Mouse (Mus musculus): ENCODE results near the gene 2700049A03Rik. TPM values are rescaled to one million over a fixed set of nuclear protein-coding genes. Genes with fewer than 3 reads are reported as not detected.
"Not testable (repeated sequence)": the region's sequence is repeated elsewhere in the genome, so short reads cannot be mapped to it uniquely, and the experiment has no call there.

Gene 2700049A03Rik
- 11.1 and 13.9 TPM in 2 replicates for polyA plus RNA-seq (2014; fragmentation: Nextera tagmentation; extraction: Ambion mirVana)

DNA sequence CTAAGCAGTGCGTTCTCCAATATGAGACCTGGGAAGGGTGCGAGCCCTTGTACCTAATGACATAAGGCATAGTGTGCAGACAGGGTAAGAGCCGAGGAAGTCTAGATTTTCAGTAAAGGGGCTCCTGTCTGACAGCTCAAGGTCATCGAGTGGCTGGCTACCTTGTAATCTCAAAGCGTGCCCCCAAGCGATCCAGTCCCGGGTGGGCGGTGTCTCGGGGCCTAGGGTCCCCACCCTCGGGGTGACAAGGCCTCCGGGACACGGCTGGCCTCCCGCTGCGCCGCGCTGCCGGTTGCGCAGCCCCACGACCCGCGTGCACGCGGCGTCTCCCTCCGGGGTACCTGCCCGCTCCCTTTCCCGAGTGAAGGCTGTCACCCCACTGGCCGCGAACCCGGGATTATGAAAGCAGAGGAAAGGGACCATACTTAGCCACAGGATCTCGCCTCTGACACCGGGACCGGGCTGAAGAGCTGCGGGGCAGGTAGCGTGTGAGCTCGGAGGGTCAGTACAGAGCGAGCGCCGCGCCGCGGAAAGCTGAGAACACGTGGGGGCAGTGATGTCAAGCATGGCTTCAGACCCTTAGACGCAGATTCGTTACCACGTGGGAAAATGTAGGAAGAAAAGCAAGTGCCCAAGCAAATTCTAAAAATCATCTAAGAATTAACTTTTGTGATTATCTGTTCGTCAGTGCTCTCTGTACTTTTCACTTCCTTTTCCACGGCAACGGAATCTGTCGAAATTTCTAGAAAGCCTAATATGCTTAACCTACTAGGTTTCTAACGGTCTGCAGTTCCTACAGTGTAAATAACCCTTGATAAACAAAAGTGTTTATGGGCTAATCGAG is at the start of gene 2700049A03Rik, which contains the start of gene Timm9:
Gene 2700049A03Rik (plus strand): TSS at position 719 of the 844 bp plus-strand sequence.
Gene Timm9 (minus strand): TSS at position 555 of the 844 bp plus-strand sequence.
- peak within 1 kb of the TSS; percentile 72 for H3K27ac ChIP-seq
- peak; percentile 85 for DNase-seq (ENCODE audit: low spot score)
- WGBS = under 1% methylated on average over 52 of the region's 52 CpGs
- H3K27me3 ChIP-seq (ENCODE audit: control insufficient read depth, insufficient read depth, low read length) = no peaks in the 10 kb centered on the region
- H3K36me3 ChIP-seq (replicated peaks; ENCODE audit: control insufficient read depth, insufficient read depth) = peaks cover 31% of the 10 kb centered on the region
- ATAC-seq (ENCODE audit: low FRiP score) = peak; percentile 94
- H3K4me1 ChIP-seq (replicated peaks; ENCODE audit: control insufficient read depth, insufficient read depth, low read length) = peaks cover 22% of the 10 kb centered on the region
- H3K9ac ChIP-seq = peak within 1 kb of the TSS; percentile 92
- peak within 1 kb of the TSS; percentile 89 for H3K4me2 ChIP-seq (replicated peaks)
- peak within 1 kb of the TSS; percentile 86 for H3K4me3 ChIP-seq (replicated peaks; ENCODE audit: low read length)
- H3K9me3 ChIP-seq (ENCODE audit: control insufficient read depth, low read length) = no peaks in the 10 kb centered on the region

DNA sequence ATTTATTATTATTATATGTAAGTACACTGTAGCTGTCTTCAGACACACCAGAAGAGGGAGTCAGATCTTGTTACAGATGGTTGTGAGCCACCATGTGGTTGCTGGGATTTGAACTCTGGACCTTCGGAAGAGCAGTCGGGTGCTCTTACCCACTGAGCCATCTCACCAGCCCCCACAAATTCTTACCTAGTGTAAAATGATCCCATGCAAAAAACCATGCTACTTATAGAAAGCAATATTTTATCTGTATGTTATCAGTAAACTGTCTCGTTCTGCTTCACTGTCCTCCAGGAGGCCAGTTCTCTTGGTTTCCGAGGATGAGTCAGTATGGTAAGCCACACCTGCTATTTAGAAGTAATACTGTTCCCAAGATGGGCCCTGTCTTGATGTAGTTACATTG is 32.4 kb upstream of the 2700049A03Rik start:
- 94% methylated on average over 4 of the region's 4 CpGs for WGBS

DNA sequence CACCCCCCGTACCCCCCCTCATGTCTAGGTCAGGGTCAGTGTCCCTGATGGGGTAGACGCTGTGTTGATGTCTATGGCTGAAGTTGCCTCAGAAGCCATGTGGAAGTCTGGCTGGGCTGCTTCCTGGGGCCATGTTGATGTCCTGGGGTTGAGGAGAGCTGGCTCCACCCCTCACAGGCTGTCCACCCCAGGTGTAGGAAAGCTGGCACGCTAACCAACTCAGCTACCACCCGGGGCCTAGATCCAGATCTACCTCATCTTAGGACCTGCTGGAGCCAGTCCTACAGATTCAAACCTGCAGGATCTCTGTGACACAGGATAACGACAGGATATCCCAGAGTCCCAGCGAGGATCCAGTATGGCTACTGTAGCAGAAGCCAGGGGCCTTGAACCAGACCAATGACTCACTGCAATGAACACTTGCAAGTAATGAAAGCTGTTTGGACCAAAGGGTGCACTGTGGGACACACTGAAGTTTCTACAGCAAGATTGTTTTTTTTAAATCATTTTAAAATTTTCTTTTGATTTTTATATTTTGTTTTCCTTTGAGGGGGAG is 29.4 kb upstream of the 2700049A03Rik start:
- no peak for DNase-seq (ENCODE audit: low spot score)
- Histone ChIP-seq H3K27me3 (ENCODE audit: control insufficient read depth, insufficient read depth, low read length) (0 out of 2 replicates have a peak, but pooled peaks cover 6% of the 10 kb centered on the region), H3K9me3 (ENCODE audit: control insufficient read depth, low read length) (no peaks in the 10 kb centered on the region), H3K27ac (no peak overlapping the region), H3K4me2 (replicated peaks) (no peak overlapping the region), H3K9ac (no peak overlapping the region), H3K36me3 (replicated peaks; ENCODE audit: control insufficient read depth, insufficient read depth) (no peaks in the 10 kb centered on the region), H3K4me3 (replicated peaks; ENCODE audit: low read length) (no peak overlapping the region), H3K4me1 (replicated peaks; ENCODE audit: control insufficient read depth, insufficient read depth, low read length) (0 out of 2 replicates have a peak, but pooled peaks cover 3% of the 10 kb centered on the region)
- no peak for ATAC-seq (ENCODE audit: low FRiP score)
- 93% methylated on average over 6 of the region's 6 CpGs for WGBS

More for the DNA sequence above, 32.4 kb upstream of the 2700049A03Rik start:
- H3K4me2 ChIP-seq (replicated peaks); H3K36me3 ChIP-seq (replicated peaks; ENCODE audit: control insufficient read depth, insufficient read depth); H3K9me3 ChIP-seq (ENCODE audit: control insufficient read depth, low read length); H3K27ac ChIP-seq; H3K4me1 ChIP-seq (replicated peaks; ENCODE audit: control insufficient read depth, insufficient read depth, low read length); ATAC-seq (ENCODE audit: low FRiP score); H3K4me3 ChIP-seq (replicated peaks; ENCODE audit: low read length); DNase-seq (ENCODE audit: low spot score); H3K9ac ChIP-seq; H3K27me3 ChIP-seq (ENCODE audit: control insufficient read depth, insufficient read depth, low read length): not testable (repeated sequence)

DNA sequence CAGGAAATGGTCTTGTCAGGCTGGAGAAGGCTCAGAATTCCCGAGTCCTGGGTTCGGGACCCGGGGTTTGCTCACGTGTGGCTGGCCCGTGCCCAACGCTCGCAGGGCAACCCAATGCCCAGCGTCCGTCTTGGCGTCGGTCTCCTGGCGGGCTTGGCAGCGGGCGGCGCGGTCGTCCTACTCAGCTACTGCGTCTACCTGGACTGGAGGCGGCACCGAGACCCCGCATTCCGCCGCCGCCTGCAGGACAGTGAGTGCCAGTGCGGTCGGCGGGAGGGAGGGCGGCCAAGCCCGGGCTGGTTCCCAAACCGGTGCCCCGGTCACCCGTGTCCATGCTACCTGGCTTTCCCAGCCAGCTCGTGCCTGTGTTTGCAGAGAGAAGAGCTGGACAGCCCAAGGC is 25.3 kb upstream of the 2700049A03Rik start, which contains the start of gene Tomm20l:
Gene Tomm20l (plus strand): TSS at position 98 of the 400 bp plus-strand sequence.
- ATAC-seq (ENCODE audit: low FRiP score) = no peak
- Histone ChIP-seq H3K9me3 (ENCODE audit: control insufficient read depth, low read length) (no peaks in the 10 kb centered on the region), H3K27ac (no peak within 1 kb of the TSS), H3K4me1 (replicated peaks; ENCODE audit: control insufficient read depth, insufficient read depth, low read length) (peaks cover 12% of the 10 kb centered on the region), H3K9ac (peak within 1 kb of the TSS; percentile 34; the same call in 1 of the 2 replicates), H3K36me3 (replicated peaks; ENCODE audit: control insufficient read depth, insufficient read depth) (no peaks in the 10 kb centered on the region), H3K4me3 (replicated peaks; ENCODE audit: low read length) (0 out of 2 replicates have a peak within 1 kb of the TSS, but pooled peaks have one; percentile 12), H3K4me2 (replicated peaks) (peak within 1 kb of the TSS; percentile 44), H3K27me3 (ENCODE audit: control insufficient read depth, insufficient read depth, low read length) (0 out of 2 replicates have a peak, but pooled peaks cover 6% of the 10 kb centered on the region)
- 9% methylated on average over 33 of the region's 33 CpGs for WGBS
- no peak for DNase-seq (ENCODE audit: low spot score)

DNA sequence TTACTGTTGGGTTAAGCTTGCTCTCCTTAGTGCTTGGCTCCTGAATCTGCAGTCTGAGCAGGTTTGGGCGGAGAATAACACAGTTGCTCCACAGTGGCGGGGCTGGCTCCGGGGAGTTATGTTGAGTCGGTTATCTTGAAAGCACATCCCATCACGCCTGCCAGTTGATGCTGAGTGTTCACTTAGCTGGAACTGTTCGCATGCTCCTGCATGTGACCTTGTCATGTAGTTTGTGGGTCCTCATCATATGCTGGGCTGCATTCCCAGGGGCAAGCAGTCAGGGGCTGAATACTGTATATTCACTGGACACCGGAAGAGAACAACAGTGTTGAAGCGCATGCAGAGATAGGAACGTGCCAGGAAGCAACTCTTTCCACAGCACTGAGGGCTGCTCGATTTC is 23.6 kb upstream of the 2700049A03Rik start:
- H3K4me1 ChIP-seq (replicated peaks; ENCODE audit: control insufficient read depth, insufficient read depth, low read length) = peaks cover 12% of the 10 kb centered on the region
- H3K4me3 ChIP-seq (replicated peaks; ENCODE audit: low read length) = no peak overlapping the region
- H3K27me3 ChIP-seq (ENCODE audit: control insufficient read depth, insufficient read depth, low read length) = 0 out of 2 replicates have a peak, but pooled peaks cover 6% of the 10 kb centered on the region
- no peaks in the 10 kb centered on the region for H3K36me3 ChIP-seq (replicated peaks; ENCODE audit: control insufficient read depth, insufficient read depth)
- H3K27ac ChIP-seq = no peak overlapping the region
- DNase-seq (ENCODE audit: low spot score) = no peak
- WGBS = 90% methylated on average over 10 of the region's 10 CpGs
- no peak overlapping the region for H3K4me2 ChIP-seq (replicated peaks)
- no peak for ATAC-seq (ENCODE audit: low FRiP score)
- H3K9me3 ChIP-seq (ENCODE audit: control insufficient read depth, low read length) = no peaks in the 10 kb centered on the region
- no peak overlapping the region for H3K9ac ChIP-seq

DNA sequence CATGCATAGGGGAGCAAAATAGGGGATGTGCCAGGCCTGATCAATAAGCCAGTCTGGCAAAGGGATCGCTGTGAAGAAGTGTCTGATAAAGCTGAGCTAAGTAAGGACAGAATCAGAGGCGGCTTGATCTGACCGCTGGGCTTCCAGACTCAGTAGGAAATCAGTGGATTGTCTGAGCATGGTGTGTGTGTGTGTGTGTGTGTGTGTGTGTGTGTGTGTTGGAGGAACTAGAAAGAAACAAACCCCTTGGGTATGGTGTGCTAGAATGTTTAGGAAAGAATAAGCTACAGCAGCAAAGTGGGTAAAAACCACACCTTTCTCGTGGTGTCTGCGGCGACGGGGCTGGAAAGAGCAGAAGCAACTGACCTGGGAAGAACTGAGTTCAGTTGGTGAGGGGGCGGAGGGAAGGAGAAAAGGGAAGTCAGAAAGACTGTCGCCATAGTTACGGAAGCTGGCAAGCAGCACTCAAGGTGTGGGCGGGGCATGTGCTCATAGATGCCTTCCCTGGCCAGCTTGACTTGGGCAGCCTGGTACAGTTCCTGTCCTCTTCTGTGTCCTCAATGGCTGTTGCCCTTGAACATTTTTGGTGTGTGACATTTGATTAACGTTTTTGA is 22.9 kb upstream of the 2700049A03Rik start:
- Histone ChIP-seq H3K27ac (no peak overlapping the region), H3K27me3 (ENCODE audit: control insufficient read depth, insufficient read depth, low read length) (0 out of 2 replicates have a peak, but pooled peaks cover 6% of the 10 kb centered on the region), H3K4me2 (replicated peaks) (peak overlapping the region; percentile 24), H3K36me3 (replicated peaks; ENCODE audit: control insufficient read depth, insufficient read depth) (no peaks in the 10 kb centered on the region), H3K9me3 (ENCODE audit: control insufficient read depth, low read length) (no peaks in the 10 kb centered on the region), H3K9ac (no peak overlapping the region), H3K4me3 (replicated peaks; ENCODE audit: low read length) (no peak overlapping the region), H3K4me1 (replicated peaks; ENCODE audit: control insufficient read depth, insufficient read depth, low read length) (peaks cover 12% of the 10 kb centered on the region)
- WGBS = 27% methylated on average over 11 of the region's 12 CpGs
- ATAC-seq (ENCODE audit: low FRiP score) (peak; percentile 59; the same call in 1 of the 2 replicates), DNase-seq (ENCODE audit: low spot score) (peak; percentile 53)

DNA sequence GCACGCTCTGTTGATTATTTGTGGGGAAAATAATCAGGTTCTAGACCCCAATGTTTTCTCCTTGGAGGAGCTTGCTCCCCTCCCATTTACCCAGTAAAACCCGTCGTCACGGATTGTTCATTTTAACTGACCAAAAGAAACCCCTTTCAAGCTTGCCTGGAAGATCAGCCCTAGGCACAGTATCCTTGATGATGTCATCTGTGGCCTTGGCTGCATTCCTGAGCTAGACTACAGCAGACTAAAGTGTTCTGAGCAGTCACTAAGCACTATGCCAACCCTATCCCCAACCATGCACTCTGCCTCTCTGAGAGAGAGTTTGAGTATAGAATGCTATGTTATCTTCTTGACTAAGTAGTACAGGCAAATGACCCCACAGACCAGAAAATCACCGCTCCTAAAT is 20.2 kb upstream of the 2700049A03Rik start:
- WGBS = 76% methylated on average over 5 of the region's 5 CpGs

DNA sequence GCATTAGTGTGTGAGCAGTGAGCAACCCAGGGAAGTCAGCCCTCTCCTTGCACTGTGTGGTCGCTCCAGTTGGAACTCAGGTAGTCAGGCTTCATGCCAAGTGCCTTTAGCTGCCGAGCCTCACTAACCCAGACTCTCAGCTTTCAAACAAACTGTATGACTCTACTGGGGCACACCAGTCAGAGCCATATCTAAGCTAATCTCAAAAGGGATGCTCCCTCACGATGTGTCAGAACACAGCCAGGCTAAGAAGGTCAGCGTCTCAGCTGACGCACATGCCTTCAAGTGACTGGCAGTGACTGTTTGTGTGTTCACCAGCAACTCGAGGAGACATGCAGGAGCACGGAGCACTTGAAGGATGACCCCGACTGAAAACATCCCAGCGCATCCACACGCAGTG is 13.9 kb upstream of the 2700049A03Rik start:
- 91% methylated on average over 10 of the region's 10 CpGs for WGBS
- H3K9me3 ChIP-seq (ENCODE audit: control insufficient read depth, low read length) = no peaks in the 10 kb centered on the region
- DNase-seq (ENCODE audit: low spot score) (no peak), ATAC-seq (ENCODE audit: low FRiP score) (no peak)
- no peak overlapping the region for H3K9ac ChIP-seq
- peaks cover 48% of the 10 kb centered on the region for H3K36me3 ChIP-seq (replicated peaks; ENCODE audit: control insufficient read depth, insufficient read depth)
- no peaks in the 10 kb centered on the region for H3K27me3 ChIP-seq (ENCODE audit: control insufficient read depth, insufficient read depth, low read length)
- no peak overlapping the region for H3K4me2 ChIP-seq (replicated peaks)
- H3K27ac ChIP-seq = no peak overlapping the region
- H3K4me1 ChIP-seq (replicated peaks; ENCODE audit: control insufficient read depth, insufficient read depth, low read length) = no peaks in the 10 kb centered on the region
- H3K4me3 ChIP-seq (replicated peaks; ENCODE audit: low read length) = no peak overlapping the region

More for the DNA sequence above, 20.2 kb upstream of the 2700049A03Rik start:
- Histone ChIP-seq H3K4me3 (replicated peaks; ENCODE audit: low read length) (no peak overlapping the region), H3K36me3 (replicated peaks; ENCODE audit: control insufficient read depth, insufficient read depth) (no peaks in the 10 kb centered on the region), H3K4me2 (replicated peaks) (no peak overlapping the region), H3K27me3 (ENCODE audit: control insufficient read depth, insufficient read depth, low read length) (0 out of 2 replicates have a peak, but pooled peaks cover 6% of the 10 kb centered on the region), H3K27ac (no peak overlapping the region), H3K4me1 (replicated peaks; ENCODE audit: control insufficient read depth, insufficient read depth, low read length) (peaks cover 10% of the 10 kb centered on the region), H3K9ac (no peak overlapping the region), H3K9me3 (ENCODE audit: control insufficient read depth, low read length) (no peaks in the 10 kb centered on the region)
- ATAC-seq (ENCODE audit: low FRiP score) = no peak
- DNase-seq (ENCODE audit: low spot score) = no peak

DNA sequence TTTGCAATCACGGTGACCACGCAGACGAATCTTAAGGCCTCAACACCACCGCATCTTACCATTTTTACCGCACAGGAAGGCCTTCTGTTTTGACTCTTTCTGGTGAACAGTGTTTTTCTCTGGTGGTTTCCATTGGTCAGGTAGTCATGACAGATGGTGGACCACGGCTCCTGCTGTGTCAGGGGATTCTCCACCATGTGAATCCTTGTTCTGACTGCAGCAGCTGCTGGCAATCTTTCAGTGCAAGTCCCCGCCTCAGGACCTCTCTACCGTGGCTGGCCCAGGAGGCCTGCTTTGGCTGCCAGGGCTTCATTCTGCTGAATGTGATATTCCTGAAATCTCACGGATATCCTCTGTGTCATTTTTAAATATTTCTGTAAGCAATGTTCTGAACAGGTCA is 13.4 kb upstream of the 2700049A03Rik start:
- DNase-seq (ENCODE audit: low spot score) (no peak), ATAC-seq (ENCODE audit: low FRiP score) (no peak)
- no peak overlapping the region for H3K9ac ChIP-seq
- H3K4me1 ChIP-seq (replicated peaks; ENCODE audit: control insufficient read depth, insufficient read depth, low read length) = no peaks in the 10 kb centered on the region
- H3K36me3 ChIP-seq (replicated peaks; ENCODE audit: control insufficient read depth, insufficient read depth) = peaks cover 48% of the 10 kb centered on the region
- no peak overlapping the region for H3K4me2 ChIP-seq (replicated peaks)
- no peak overlapping the region for H3K27ac ChIP-seq
- H3K9me3 ChIP-seq (ENCODE audit: control insufficient read depth, low read length) = no peaks in the 10 kb centered on the region
- no peak overlapping the region for H3K4me3 ChIP-seq (replicated peaks; ENCODE audit: low read length)
- no peaks in the 10 kb centered on the region for H3K27me3 ChIP-seq (ENCODE audit: control insufficient read depth, insufficient read depth, low read length)
- WGBS = 84% methylated on average over 9 of the region's 9 CpGs
